Mouse (Mus musculus) stomach, postnatal 0 days (tissue): ENCODE measurements at regions not wholly inside any gene's neighbourhood (a gene's known extent, or its start where the extent isn't known, plus 50 kb on each side); places are given as distances from the start of the nearest gene placed in this dataset.
A peak's percentile ranks its signal among the peaks of the same experiment; 100 is the strongest.

Experiments
- ATAC-seq: fragments of 200-750 bp; cut with Nextera tagmentation; 2 replicates; pipeline ENCODE4 v1.8.0; 2017; ENCODE audit not compliant: low FRiP score, low TSS enrichment
- DNase-seq: peaks from one replicate; pipeline ENCODE4 v3.0.0-alpha.2; 2016; ENCODE audit warnings: low spot score
- H3K27ac ChIP-seq: fragments of 300-500 bp; sonication (generic); replicated peaks from 2 replicates; pipeline ENCODE4 v1.5.1; 2014; ENCODE audit warnings: mild to moderate bottlenecking, control low read depth
- H3K27me3 ChIP-seq: fragments of 300-500 bp; sonication (generic); 2 replicates; pipeline ENCODE4 v1.6.1; 2014; ENCODE audit warnings: low read length; ENCODE audit not compliant: control insufficient read depth, insufficient read depth
- H3K36me3 ChIP-seq: fragments of 300-500 bp; sonication (generic); 2 replicates; pipeline ENCODE4 v1.6.1; 2014; ENCODE audit warnings: low read length, mixed read lengths; ENCODE audit not compliant: control insufficient read depth, insufficient read depth
- H3K4me1 ChIP-seq: fragments of 300-500 bp; sonication (generic); replicated peaks from 2 replicates; pipeline ENCODE4 v1.6.1; 2014; ENCODE audit warnings: antibody characterized with exemption; ENCODE audit not compliant: control insufficient read depth, insufficient read depth
- H3K4me2 ChIP-seq: fragments of 300-500 bp; sonication (generic); replicated peaks from 2 replicates; pipeline ENCODE4 v1.6.1; 2014; ENCODE audit warnings: low read depth, mild to moderate bottlenecking, control low read depth, moderate library complexity
- H3K4me3 ChIP-seq: fragments of 300-500 bp; sonication (generic); 2 replicates; pipeline ENCODE4 v1.5.1; 2014; ENCODE audit warnings: low read depth, low read length, control low read depth
- H3K9ac ChIP-seq: fragments of 300-500 bp; sonication (generic); 2 replicates; pipeline ENCODE4 v1.6.1; 2014; ENCODE audit warnings: mild to moderate bottlenecking, low read length, control low read depth, mixed read lengths
- H3K9me3 ChIP-seq: fragments of 300-500 bp; sonication (generic); 2 replicates; pipeline ENCODE4 v1.6.1; 2016; ENCODE audit warnings: low read length; ENCODE audit not compliant: control insufficient read depth
- CTCF ChIP-seq: IDR thresholded peaks from 2 replicates; pipeline ENCODE4 v1.5.1; 2016; ENCODE audit warnings: antibody characterized with exemption, low read depth, mild to moderate bottlenecking, moderate library complexity
- EP300 ChIP-seq: optimal IDR thresholded peaks from 2 replicates; pipeline ENCODE3; 2016; ENCODE audit warnings: antibody characterized with exemption
- WGBS: fragments of 180-500 bp; shearing (Covaris S2); extraction: QIAGEN DNeasy Blood & Tissue Kit; methylation state at CpG from one replicate; pipeline ENCODE4 v1.1.7; 2014; 5-methylcytosine and 5-hydroxymethylcytosine counted together

DNA sequence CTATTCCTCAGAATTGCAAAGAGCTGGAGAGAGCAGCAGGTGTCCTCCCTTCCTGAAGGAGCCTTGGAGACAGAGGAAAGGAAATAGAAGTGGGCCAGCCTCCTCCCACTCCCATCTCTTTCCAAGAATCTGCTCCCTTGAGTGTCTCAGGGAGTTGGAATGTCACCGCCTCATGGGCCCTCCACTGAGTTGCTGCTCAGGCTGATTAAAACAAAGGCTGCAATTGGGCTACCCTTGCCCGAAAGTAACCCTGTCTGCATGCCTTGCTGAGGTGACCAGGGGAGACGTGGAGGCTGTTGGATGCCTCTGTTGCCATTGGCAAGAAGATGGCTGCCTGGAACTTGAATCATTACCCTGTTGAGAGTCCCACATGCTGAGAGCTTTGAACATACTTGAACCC lies 59.7 kb upstream of the Abca1 start:
- no peak overlapping the region for H3K9ac ChIP-seq
- no peak overlapping the region for H3K27ac ChIP-seq
- TF ChIP-seq CTCF (no peak), EP300 (no peak)
- no peaks in the 10 kb centered on the region for H3K36me3 ChIP-seq
- H3K4me2 ChIP-seq: no peak overlapping the region
- no peak for DNase-seq
- ATAC-seq: no peak
- H3K9me3 ChIP-seq: no peaks in the 10 kb centered on the region
- H3K4me1 ChIP-seq: peaks cover 4% of the 10 kb centered on the region; the same call in 1 of the 2 replicates
- no peaks in the 10 kb centered on the region for H3K27me3 ChIP-seq
- H3K4me3 ChIP-seq: no peak overlapping the region
- WGBS: 68% methylated on average over 3 of the region's 3 CpGs

DNA sequence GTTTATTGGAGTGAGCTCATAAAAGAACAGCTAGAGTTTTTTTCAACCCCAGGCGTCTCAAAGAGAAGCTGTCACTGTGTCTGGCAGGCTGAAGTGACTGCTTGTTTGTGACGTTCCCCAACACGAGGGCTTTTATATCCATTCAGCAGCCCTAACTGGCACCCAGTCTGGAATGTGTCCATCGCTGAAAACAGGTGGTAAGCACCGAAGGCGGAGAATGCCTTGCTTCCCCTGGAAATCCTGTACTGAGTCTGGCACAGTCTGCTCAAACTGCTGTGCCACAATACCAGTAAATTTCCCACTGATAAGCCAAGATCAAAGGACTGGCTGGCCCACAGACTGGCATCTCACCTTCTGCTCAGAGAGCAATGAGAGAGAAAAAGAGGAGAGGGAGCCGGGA lies 59.1 kb upstream of the Abca1 start:
- H3K36me3 ChIP-seq: no peaks in the 10 kb centered on the region
- H3K27ac ChIP-seq: no peak overlapping the region
- DNase-seq (no peak), ATAC-seq (no peak)
- no peaks in the 10 kb centered on the region for H3K27me3 ChIP-seq
- H3K4me2 ChIP-seq: no peak overlapping the region
- H3K9ac ChIP-seq: no peak overlapping the region
- WGBS: 43% methylated on average over 7 of the region's 7 CpGs
- no peak for TF ChIP-seq EP300
- TF ChIP-seq CTCF: no peak
- peaks cover 4% of the 10 kb centered on the region; the same call in 1 of the 2 replicates for H3K4me1 ChIP-seq
- no peaks in the 10 kb centered on the region for H3K9me3 ChIP-seq
- no peak overlapping the region for H3K4me3 ChIP-seq

DNA sequence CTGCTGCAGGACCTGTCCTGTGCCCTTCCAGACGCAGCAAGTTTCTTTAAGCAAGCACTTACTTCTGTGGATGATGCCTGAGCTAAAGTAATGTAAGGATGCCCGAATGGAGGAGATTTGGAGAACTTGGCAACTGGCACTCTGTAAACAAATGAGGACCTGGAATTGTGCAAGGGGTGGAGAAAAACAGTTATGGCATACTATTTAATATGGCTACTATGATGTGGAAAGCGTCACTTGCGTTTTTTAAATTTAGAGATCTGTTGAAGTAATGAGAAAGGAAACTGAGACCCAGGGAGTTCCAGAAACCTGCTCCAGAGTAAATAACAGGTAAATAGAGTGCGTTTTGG lies 58.6 kb upstream of the Abca1 start:
- H3K27ac ChIP-seq: peak overlapping the region; percentile 40; the same call in 1 of the 2 replicates
- ATAC-seq: no peak

GRCm38 (mm10) chr4:53217608-53218290 lies 58.1 kb upstream of the Abca1 start:
- Histone ChIP-seq H3K9ac (peak overlapping the region; percentile 55), H3K4me1 (peaks cover 4% of the 10 kb centered on the region; the same call in 1 of the 2 replicates), H3K9me3 (no peaks in the 10 kb centered on the region), H3K4me3 (peak overlapping the region; percentile 46), H3K27me3 (no peaks in the 10 kb centered on the region), H3K36me3 (no peaks in the 10 kb centered on the region), H3K27ac (peak overlapping the region; percentile 49), H3K4me2 (peak overlapping the region; percentile 85)
- WGBS: under 1% methylated on average over 38 of the region's 38 CpGs
- TF ChIP-seq CTCF (peak; percentile 15; the same call in 1 of the 2 replicates), EP300 (no peak)
- DNase-seq (peak; percentile 75), ATAC-seq (peak; percentile 93)

More for the DNA sequence above, 58.6 kb upstream of the Abca1 start:
- peaks cover 4% of the 10 kb centered on the region; the same call in 1 of the 2 replicates for H3K4me1 ChIP-seq
- DNase-seq: no peak
- WGBS: 31% methylated on average over 5 of the region's 5 CpGs
- H3K4me3 ChIP-seq: peak overlapping the region; percentile 46
- H3K9me3 ChIP-seq: no peaks in the 10 kb centered on the region
- no peaks in the 10 kb centered on the region for H3K27me3 ChIP-seq
- peak overlapping the region; percentile 55 for H3K9ac ChIP-seq
- H3K36me3 ChIP-seq: no peaks in the 10 kb centered on the region
- peak overlapping the region; percentile 85 for H3K4me2 ChIP-seq
- TF ChIP-seq EP300 (no peak), CTCF (no peak)

GRCm38 (mm10) chr4:53212541-53212940 lies 52.8 kb upstream of the Abca1 start:
- no peaks in the 10 kb centered on the region for H3K36me3 ChIP-seq
- no peaks in the 10 kb centered on the region for H3K9me3 ChIP-seq
- TF ChIP-seq EP300: no peak
- no peak for TF ChIP-seq CTCF
- no peak for DNase-seq
- no peaks in the 10 kb centered on the region for H3K4me1 ChIP-seq
- no peak overlapping the region for H3K4me3 ChIP-seq
- no peaks in the 10 kb centered on the region for H3K27me3 ChIP-seq
- H3K4me2 ChIP-seq: no peak overlapping the region
- no peak overlapping the region for H3K9ac ChIP-seq
- H3K27ac ChIP-seq: no peak overlapping the region
- ATAC-seq: no peak
- WGBS: 43% methylated on average over 4 of the region's 4 CpGs

DNA sequence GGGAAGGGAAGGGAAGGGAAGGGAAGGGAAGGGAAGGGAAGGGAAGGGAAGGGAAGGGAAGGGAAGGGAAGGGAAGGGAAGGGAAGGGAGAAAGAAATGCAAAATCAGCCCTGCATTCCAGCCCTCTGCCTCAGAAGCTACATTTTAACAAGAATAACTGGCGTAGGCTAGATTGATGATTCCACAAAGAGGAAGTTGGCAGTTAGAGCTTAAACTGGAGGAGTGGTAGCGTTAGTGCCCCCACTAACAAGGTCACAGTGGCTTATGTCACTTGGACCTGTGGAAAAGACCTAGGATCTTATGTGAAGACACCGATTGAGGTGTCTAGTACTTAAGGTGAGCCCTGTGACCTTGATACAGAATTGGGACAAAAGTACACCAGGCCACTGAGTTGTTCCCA lies 51.0 kb upstream of the Abca1 start:
- ATAC-seq: no peak
- WGBS: 79% methylated on average over 3 of the region's 3 CpGs
- no peak for TF ChIP-seq CTCF
- no peak for TF ChIP-seq EP300

More for the DNA sequence above, 51.0 kb upstream of the Abca1 start:
- Histone ChIP-seq H3K9me3 (no peaks in the 10 kb centered on the region), H3K4me1 (no peaks in the 10 kb centered on the region), H3K36me3 (no peaks in the 10 kb centered on the region), H3K27ac (no peak overlapping the region), H3K27me3 (no peaks in the 10 kb centered on the region), H3K9ac (no peak overlapping the region), H3K4me2 (no peak overlapping the region), H3K4me3 (no peak overlapping the region)
- DNase-seq: no peak
